Mouse (Mus musculus): ENCODE data around the gene Ubac1. TPM values are rescaled to one million over a fixed set of nuclear protein-coding genes. Genes with fewer than 3 reads are reported as not detected.

Gene Ubac1
- polyA plus RNA-seq, 1 experiment: 62.4 TPM

DNA sequence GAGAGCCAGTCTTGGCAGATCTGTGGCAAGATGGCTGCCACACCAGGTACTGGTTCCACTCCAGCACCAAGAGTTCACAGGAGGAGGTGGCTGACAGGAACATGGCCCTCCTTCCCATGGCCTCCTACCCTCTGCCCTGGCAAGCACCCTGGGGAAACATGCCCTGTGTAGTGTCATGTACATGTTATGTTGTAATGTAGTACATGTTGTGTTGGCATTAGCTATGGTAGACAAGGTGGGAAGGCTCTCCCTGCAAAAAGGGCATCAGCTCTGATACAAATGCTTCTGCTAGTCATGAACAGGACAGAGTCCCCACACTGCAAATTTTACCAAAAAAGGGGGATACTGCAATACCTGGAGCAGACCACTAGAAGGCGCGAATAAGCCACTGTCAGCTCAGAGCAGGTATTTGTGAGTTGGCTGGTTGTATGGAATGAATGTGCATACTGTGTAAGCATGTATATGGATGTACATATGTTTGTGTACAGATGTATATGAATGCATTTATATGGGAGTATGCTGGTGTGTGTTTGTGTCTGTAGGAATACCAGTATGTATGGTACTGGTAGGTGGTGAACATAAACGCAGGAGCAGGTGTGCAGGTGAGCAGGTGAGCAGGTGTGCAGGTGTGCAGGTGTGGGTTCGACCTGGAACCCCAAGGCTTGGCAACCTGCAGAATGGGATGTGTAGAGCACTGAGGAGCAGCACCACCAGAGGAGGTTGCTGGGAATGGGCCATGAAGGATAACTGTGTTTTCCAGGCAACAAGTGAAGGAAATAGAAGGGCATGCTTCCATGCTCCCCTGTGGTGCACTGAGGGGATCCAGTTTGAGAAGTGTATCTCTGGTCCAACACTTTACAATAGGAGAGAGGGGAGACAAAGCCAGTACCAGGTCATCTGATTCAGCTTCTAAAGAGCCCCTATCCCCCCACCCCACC is 2.9 kb upstream of the Ubac1 start:
- no peak for DNase-seq (ENCODE audit: low spot score)

DNA sequence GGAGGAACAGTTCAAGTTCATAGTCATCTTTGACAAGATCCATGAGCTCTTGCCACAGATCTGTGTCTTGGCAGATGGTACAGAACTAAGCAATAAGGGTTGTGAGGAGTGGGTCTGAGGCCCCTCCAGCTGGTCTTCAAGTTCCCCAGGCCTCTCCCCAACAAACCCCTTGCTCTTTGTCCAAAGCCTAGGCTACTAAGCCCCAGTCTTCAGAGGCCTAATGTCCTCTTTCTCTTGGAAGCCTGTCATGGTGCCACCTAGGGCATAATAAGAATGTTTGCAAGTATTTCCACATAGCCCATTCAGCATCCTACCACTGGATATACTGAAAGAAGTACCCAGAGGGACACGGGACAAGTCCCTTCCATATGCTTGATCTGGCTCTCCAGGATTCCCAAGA is 1.1 kb upstream of the Ubac1 start:
- no peak for DNase-seq (ENCODE audit: low spot score)

DNA sequence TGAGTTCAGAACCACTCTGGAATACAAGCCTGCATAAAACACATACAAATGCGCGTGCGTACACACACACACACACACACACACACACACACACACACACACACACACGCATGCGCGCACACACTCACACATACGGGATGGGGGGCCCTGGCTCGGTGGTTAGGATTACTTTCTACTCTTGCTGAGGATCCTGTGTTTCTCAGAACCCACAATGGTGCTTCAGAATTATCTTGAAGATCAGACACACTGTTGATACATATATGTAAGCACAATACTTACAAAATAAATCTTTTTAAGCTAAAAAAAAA is 665 bp upstream of the Ubac1 start:
- no peak for DNase-seq (ENCODE audit: low spot score)

DNA sequence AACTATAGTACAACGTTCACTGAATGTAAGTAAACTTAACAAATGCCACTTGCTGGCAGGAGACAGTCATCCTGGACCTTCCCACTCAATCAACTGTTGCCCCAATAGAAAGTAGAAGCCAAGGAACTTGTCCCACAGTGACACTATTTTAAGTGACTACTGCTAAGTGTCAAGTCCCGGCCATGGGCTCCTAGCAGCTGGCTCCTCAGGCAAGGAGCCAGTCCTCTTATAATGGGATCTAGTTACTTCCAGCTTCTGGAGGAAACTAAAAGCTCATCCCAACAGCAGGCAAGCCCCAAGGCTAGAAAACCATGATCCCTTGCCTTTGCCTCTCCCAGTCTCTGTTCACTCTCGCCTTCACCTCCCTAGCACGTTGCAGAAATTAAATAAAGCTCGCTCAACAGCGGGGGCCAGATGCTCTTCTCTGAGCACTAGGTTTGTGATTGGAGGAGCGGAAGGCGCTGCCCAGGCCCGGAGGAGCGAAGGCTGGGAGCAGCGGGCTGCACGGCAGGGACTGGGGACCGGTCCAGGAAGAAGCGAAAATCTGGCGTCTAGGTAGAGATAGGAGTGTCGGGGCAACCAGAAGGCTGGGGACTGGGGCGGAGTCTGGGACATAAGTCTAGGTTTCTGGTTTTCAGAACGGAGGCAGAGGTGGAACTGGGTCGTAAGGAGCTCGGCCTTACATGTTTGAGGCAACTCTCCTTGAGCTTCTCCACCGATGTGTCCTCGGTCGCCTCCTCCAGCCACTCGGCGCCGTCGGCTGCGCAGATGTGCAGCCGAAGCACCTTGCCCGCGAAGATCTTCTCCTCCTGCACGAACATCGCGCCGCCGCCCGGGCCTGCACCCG is 610 bp downstream of the Ubac1 start:
- peak; percentile 43 for DNase-seq (ENCODE audit: low spot score)

DNA sequence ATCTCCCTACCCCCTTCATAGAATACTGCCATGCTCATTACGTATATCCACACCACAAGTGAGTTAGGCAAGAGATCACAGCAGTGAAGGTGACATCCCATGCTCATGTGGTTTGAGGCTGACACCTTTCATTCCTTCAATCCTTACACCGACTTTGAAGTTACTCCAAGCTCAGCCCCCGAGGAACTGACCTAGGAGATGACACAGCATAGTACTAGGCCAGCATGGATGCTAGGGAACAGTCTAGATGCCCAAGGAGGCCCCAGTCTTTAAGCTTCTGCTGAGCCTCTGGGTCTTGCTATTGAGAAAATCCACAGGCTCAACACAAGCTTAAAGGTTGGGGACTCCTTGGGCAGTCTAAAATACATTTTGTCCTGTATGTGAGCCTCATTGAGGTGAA is 1.6 kb downstream of the Ubac1 start:
- no peak for DNase-seq (ENCODE audit: low spot score)

DNA sequence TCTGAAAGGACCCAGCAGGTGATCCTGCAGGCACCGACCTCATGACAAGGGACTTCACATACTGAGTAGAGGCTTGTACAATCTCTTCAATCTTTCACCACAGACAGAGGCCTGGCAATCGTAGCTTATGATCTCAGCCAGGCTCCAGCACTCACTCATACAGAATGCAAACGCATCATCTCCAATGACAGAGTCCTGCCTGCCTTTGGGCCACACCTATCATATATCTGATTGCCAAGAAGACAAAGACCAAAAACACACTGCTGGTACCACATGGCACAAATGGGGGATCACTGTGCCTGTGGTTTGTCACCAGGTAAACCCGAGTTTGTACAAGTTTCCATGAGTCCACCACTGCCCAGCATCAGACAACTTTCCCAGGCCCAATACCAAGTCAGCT is 4.2 kb downstream of the Ubac1 start:
- DNase-seq (ENCODE audit: low spot score): no peak

DNA sequence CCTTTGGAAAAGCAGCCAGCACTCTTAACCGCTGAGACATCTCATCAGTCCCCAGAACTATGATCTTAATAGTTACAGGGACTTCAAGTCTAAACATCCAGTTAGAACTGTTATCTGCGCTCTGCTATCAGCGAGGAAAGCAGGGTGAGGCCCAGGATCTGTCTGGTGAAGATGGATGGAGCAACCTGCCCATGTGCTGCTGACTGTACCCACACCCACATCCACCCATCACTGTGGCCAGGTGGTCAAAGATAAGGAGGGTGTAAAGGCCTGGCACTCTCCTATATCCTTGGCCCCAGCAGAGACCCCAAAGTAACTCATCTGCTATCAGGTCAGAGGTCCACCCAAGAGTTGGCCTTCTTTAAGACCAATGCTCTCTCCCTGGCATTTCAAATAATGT is 7.9 kb downstream of the Ubac1 start:
- no peak for DNase-seq (ENCODE audit: low spot score)

DNA sequence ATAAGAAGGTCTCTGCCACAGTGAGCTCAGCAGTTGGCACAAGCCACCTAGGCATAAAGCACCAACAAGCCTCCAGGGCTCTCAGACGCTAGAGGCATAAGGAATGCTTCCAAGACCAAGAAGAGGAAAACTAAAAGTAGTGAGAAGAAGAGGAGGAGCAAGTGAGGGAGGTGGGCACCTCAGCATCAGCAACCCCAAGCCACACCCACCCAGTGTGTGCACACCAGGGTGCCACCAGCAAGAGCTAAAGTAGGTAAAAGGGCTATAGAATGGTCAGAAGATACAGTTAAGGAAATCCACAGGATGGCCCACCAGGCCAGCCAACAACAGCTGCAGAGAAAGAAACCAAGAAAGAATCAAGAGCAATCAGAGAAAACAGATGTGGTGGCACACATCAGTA is 10.1 kb downstream of the Ubac1 start:
- no peak for DNase-seq (ENCODE audit: low spot score)

DNA sequence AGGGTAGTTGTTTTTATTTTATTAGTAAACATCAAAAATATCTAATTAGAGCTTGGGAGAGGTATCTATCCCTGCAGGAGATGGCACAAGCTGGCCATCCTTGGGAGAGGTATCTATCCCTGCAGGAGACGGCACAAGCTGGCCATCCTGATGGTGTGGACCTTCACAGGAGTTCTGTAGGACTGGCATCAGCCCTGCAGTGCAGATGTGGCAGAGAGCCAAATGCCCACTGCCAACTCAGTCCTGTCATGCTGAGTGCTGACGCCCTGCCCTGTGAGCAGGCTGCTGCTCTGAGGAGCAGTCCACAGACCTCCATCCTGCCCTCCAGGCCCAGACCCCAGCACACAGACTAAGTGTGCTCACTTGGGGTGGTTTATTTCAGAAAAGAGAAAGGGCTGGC is 19.5 kb downstream of the Ubac1 start:
- DNase-seq (ENCODE audit: low spot score): no peak

DNA sequence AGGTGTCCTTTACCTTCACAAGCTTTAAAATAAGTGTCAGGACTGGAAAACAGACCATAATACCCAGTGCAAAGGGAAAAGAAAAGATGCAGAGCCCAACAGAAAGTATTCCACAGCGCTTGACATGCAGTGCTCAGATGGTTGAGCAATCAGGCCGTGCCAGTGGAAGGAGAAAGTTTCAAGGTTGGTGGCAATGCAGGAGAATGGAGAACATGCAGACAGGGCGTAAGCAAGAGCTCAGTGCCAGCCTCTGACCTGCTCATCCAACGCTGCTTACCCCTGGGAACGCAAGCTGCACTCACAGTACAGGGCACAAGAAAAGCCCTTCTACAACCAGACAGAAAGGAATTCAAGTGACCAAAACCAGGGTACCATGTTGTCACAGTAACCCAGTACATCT is 20.4 kb downstream of the Ubac1 start:
- no peak for DNase-seq (ENCODE audit: low spot score)

DNA sequence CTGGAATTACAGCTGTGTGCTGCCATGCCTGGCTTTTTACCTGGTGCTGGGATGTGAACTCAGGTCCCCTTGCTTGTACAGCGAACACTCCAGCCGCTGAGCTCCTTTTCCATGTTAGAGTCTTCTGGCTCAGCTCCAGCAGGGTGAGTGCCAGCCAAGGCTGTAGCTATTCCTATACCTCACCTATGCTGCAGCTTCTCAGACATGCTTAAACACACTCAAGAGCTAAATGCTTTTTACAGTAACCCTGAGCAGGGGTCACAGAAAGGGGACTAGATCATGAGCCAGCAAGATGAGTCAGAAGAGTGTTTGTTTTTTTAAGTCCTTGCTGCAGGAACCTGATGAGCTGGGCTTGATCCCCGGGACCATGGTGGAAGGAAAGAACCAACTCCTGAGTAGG is 23.8 kb downstream of the Ubac1 start:
- DNase-seq (ENCODE audit: low spot score): no peak

DNA sequence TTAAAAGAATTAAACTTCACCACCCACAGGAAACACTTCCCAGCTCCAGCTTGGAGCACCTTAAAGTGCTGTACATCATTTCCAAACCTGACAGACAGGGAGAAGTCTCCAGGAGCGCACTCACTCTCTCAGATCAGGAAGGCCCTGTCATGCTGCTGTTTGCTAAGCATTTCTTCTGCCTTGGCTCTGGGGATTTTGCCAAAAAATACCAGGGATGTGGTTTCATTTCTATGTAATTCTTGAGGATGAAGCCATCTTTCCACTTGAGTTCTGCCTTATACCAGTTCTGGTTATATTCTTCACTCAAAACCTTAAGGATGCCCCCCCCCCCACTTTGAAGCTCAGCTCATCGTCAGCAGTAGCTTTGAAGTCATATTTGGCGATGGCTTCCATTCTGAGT is 26.8 kb downstream of the Ubac1 start:
- DNase-seq (ENCODE audit: low spot score): no peak

DNA sequence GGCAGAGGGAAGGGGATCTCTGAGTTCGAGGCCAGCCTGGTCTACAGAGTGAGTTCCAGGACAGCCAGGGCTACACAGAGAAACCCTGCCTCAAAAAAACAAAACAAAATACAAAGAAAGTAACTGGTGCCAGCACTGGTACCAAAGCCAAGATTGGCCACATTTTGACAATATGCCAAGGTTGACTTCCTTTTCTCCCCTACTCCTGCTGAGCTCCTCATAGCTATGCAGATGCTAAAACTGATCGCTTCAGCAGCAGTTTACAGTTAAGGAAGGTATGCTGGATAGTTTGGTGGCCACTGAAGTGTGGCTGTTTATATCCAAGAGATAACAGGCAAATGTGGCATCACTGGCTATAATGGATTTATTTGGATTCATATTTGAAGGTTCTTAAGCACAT is 29.3 kb downstream of the Ubac1 start:
- DNase-seq (ENCODE audit: low spot score): no peak

DNA sequence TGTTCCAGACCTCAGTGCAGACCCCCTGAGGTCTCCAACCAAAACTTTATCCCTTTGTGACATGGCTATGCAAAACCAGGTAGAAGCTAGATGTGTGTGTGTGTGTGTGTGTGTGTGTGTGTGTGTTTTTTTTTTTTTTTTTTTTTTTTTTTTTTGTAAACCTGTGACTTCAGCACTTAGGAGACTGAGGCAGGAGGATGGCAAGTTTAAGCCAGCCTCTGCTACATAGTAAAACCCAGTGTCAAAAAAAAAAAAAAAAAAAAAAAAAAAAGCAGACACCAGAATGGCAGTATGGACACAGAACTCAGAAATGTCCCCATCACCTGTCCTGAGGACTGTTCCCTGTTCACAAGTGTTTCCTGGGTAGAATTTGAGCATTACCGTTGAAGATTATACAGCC is 31.9 kb downstream of the Ubac1 start:
- no peak for DNase-seq (ENCODE audit: low spot score)

DNA sequence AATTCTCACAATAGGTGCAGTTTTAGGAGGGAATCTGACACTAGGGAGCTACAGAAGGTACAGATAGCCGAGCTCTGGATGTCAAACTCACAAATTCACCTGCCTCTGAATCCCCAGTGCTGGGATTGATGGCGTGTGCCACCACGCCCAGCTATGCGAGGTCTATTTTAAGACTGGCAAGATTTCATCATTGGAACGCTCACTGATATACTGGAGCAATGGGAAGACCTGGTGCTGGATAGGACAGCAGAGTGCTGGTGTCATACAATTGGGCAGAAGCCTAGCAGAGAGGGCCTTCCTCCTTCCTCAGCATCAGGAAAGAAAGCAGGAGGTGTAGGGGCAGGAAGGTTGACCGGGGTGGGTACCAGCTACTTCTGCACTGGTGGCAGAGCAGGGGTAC is 33.7 kb downstream of the Ubac1 start:
- no peak for DNase-seq (ENCODE audit: low spot score)

DNA sequence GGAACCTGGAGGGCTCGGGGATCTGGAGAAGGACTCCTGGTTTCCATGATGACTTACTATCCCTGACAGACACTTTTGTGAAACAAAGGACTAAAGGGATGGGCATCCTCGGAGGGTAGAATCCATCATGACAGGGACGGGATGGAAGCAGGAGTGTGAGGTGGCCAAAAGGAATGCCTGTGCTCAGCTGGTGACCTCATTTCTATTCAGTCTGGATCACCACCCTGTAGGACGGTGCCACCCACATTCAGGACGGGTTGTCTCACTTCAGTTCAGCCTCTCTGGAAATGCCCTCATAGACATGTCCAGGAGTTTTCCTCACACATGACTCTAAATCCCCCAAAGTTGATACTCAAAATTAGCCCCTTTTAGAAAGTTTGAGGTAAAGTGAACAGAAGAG is 34.9 kb downstream of the Ubac1 start:
- no peak for DNase-seq (ENCODE audit: low spot score)

DNA sequence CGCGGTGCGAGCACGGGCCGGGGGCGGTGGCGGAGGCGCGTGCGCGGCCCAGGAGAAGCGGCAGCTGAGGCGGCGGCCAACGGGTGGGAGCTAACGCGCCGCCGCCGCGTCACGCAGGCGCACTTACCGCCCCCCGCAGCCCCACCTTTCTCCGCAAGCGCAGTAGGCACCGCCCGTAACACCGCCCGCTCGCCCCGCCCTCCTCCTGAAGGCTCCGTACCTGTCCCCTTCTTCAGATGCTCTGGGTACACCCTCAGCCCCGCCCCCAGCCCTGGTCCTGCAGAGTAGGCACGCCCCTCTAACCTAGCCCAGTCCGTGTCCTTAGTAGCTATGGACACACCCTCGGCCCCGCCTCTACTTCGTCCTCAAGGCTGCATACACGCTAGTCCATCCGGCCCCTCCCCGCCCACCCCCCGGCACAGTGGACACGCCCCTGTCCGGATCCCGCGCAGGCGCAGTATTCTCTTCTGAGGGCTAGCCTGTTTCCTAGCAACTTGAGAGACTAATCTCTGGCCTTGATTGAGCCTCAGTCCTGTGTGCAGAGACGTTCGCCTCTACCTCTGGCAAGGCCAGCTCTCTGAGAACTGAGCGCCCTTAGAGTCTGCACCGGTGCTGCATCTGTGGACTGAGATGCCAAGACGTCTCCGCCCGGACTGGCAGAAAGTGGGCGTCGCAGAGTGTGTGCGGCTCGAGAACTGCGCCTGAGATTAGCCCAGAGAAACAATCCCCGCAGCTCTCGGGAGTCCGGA is 38.2 kb downstream of the Ubac1 start, which contains the start of gene Camsap1:
TSS of gene Camsap1 (minus strand) at position 124 of the 749 bp plus-strand sequence.
- DNase-seq (ENCODE audit: low spot score): peak; percentile 96

DNA sequence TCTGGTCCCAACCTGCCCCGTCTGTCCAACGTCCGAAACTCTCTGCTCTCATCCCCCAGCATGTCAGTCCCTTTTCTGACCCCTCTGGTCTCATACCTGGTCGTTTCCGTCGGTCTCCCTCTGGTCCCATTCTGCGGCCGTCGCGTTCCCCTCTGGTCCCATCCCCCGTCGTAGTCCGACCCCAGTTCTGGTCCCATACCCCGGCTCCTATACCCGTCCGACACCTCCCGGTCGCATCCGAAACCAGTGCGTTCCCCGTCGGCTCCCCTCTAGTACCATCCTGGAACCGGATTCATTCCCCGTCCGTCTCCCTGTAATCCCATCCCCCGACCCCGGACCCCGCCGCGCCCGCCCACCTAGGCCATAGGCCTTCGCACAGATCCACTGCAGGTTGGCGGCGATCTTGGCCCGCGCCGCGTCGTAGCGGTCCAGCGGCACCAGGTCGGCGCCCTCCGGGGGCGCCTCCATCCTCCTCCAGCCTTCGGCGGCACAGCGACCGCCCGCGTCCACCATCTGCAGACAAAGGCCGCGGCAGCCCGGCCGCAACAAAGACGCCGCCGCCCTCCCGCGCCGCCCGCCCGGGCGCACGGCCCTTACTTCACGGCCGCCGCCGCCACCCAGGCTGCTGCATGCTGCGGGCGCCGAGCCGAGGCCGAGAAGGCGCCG is 39.0 kb downstream of the Ubac1 start:
- DNase-seq (ENCODE audit: low spot score): peak; percentile 31

DNA sequence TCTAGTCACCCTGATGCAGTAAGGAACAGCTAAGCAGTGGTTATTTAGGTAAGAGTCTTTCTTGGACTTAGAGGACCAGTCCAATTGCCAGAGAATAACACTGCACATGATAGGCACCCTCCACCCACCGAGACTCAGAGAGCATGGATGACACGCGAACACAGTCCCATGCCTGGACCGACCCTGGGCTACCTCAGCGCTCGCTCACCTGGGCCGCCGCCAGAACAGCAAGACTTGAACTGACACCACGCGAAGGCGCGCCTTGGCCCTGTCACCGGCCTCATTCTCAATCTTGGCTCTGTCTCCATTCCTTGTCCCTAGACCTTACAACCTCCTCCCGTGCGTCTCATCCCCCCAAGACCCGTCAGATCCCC is 39.5 kb downstream of the Ubac1 start:
- DNase-seq (ENCODE audit: low spot score): peak; percentile 49

DNA sequence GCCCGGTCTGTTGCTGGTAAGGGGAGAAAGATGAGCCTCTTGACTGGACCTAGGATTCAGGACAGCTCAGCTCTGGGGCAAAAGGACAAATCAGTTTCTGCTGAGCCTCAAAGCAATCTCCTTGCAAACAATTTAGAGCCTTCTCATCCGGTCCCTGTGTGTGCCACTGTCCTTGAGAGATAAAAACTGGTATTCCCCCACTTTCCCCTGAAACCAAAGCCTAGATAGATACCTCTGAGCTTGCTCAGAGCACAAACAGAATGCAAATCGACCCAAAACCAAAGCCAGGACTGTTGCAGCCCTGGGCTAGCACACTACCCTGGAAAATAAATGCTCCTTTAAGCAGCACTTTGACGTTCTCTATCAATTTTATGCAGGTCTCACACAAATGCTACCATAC is 42.5 kb downstream of the Ubac1 start:
- DNase-seq (ENCODE audit: low spot score): no peak

DNA sequence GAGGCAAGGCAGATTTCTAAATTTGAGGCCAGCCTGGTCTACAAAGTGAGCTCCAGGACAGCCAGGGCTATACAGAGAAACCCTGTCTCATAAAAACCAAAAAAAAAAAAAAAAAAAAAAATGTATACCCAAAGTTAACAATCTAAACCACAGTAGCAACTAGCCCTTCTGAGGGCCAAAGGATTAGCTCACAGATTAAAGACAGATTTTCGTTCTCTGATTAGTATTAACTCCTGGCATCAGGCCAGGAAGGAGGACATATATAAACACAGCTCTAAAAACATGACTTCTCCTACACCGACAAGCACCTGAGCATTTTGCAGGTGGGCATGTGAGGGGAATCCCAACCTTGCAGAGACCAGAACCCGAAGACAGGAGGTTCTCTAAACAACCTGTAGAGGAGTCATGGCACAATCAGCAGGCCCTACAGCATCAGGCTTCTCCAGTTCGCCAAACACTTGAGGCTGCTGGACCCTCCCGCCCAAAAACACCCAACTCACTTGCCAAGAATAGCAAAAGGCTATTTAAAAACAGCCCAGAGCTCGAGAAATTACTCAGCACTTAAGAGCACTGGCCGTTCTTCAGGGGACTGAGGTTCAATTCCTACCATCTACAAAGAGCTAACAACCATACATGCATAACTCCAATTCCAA is 43.8 kb downstream of the Ubac1 start:
- DNase-seq (ENCODE audit: low spot score): no peak

Data from urinary bladder, adult 2 months (tissue).